Mouse (Mus musculus): ENCODE data around the gene Pabpn1l. TPM values are rescaled to one million over a fixed set of nuclear protein-coding genes. Genes with fewer than 3 reads are reported as not detected.
"Not testable (repeated sequence)": the region's sequence is repeated elsewhere in the genome, so short reads cannot be mapped to it uniquely, and the experiment has no call there.

Gene Pabpn1l
- total and polyA plus RNA-seq, 3 experiments: 0.10 to 0.52 TPM; not detected in 1

- H3K9ac ChIP-seq (ENCODE audit: low read depth, low read length): no peak overlapping the region
- intact Hi-C loops (cut with DNase I): no loop called here
Measured at GRCm38 (mm10) chr8:122633205-122633604, 10.7 kb upstream of the Pabpn1l start.

GRCm38 (mm10) chr8:122632134-122632533 is 9.6 kb upstream of the Pabpn1l start:
- 75% methylated on average over 3 of the region's 3 CpGs for WGBS
- H3K36me3 ChIP-seq (ENCODE audit: control insufficient read depth, insufficient read depth, low read length); intact Hi-C loops (cut with DNase I): not testable (repeated sequence)

More at GRCm38 (mm10) chr8:122633205-122633604, 10.7 kb upstream of the Pabpn1l start:
- Histone ChIP-seq H3K79me2 (replicated peaks; ENCODE audit: control insufficient read depth, insufficient read depth, low read length) (no peaks in the 10 kb centered on the region), H3K27ac (no peak overlapping the region), H3K4me3 (no peak overlapping the region), H3K27me3 (ENCODE audit: control insufficient read depth, insufficient read depth, low read length) (no peaks in the 10 kb centered on the region), H3K4me1 (ENCODE audit: control insufficient read depth, insufficient read depth, low read length) (peaks cover 6% of the 10 kb centered on the region; the same call in 1 of the 2 replicates), H3K36me3 (ENCODE audit: control insufficient read depth, insufficient read depth, low read length) (no peaks in the 10 kb centered on the region)
- no peak for DNase-seq
- no peak for TF ChIP-seq CTCF (IDR thresholded peaks at IDR 0.05)
- 93% methylated on average over 14 of the region's 14 CpGs for WGBS

GRCm38 (mm10) chr8:122630696-122631095 is 8.2 kb upstream of the Pabpn1l start:
- no peak for DNase-seq
- no peaks in the 10 kb centered on the region for H3K79me2 ChIP-seq (replicated peaks; ENCODE audit: control insufficient read depth, insufficient read depth, low read length)
- H3K4me3 ChIP-seq: no peak overlapping the region
- intact Hi-C loops (cut with DNase I): no loop called here
- H3K27ac ChIP-seq: no peak overlapping the region
- H3K9ac ChIP-seq (ENCODE audit: low read depth, low read length): no peak overlapping the region
- no peaks in the 10 kb centered on the region; the same call in 1 of the 2 replicates for H3K4me1 ChIP-seq (ENCODE audit: control insufficient read depth, insufficient read depth, low read length)
- no peaks in the 10 kb centered on the region for H3K36me3 ChIP-seq (ENCODE audit: control insufficient read depth, insufficient read depth, low read length)
- H3K27me3 ChIP-seq (ENCODE audit: control insufficient read depth, insufficient read depth, low read length): no peaks in the 10 kb centered on the region
- no peak for TF ChIP-seq POLR2A (IDR thresholded peaks at IDR 0.05; ENCODE audit: insufficient read depth, low read depth, low read length)
- no peak for TF ChIP-seq CTCF (IDR thresholded peaks at IDR 0.05)
- TF ChIP-seq EP300 (IDR thresholded peaks at IDR 0.05; ENCODE audit: insufficient read depth, low read depth, low read length): no peak
- WGBS: 67% methylated on average over 22 of the region's 22 CpGs

More at GRCm38 (mm10) chr8:122632134-122632533, 9.6 kb upstream of the Pabpn1l start:
- H3K79me2 ChIP-seq (replicated peaks; ENCODE audit: control insufficient read depth, insufficient read depth, low read length); H3K4me3 ChIP-seq; H3K27me3 ChIP-seq (ENCODE audit: control insufficient read depth, insufficient read depth, low read length); H3K27ac ChIP-seq; DNase-seq; H3K9ac ChIP-seq (ENCODE audit: low read depth, low read length); H3K4me1 ChIP-seq (ENCODE audit: control insufficient read depth, insufficient read depth, low read length): not testable (repeated sequence)
- TF ChIP-seq CTCF (IDR thresholded peaks at IDR 0.05): peak; percentile 21

- H3K4me1 ChIP-seq (ENCODE audit: control insufficient read depth, insufficient read depth, low read length): peaks cover 4% of the 10 kb centered on the region
- DNase-seq: no peak
- H3K27ac ChIP-seq: no peak overlapping the region
- H3K79me2 ChIP-seq (replicated peaks; ENCODE audit: control insufficient read depth, insufficient read depth, low read length): no peaks in the 10 kb centered on the region
- H3K4me3 ChIP-seq: no peak overlapping the region
- no peak for TF ChIP-seq POLR2A (IDR thresholded peaks at IDR 0.05; ENCODE audit: insufficient read depth, low read depth, low read length)
- no peak for TF ChIP-seq EP300 (IDR thresholded peaks at IDR 0.05; ENCODE audit: insufficient read depth, low read depth, low read length)
- TF ChIP-seq CTCF (IDR thresholded peaks at IDR 0.05): no peak
- no peaks in the 10 kb centered on the region for H3K36me3 ChIP-seq (ENCODE audit: control insufficient read depth, insufficient read depth, low read length)
- no peaks in the 10 kb centered on the region for H3K27me3 ChIP-seq (ENCODE audit: control insufficient read depth, insufficient read depth, low read length)
- no peak overlapping the region for H3K9ac ChIP-seq (ENCODE audit: low read depth, low read length)
- 79% methylated on average over 10 of the region's 10 CpGs for WGBS
- intact Hi-C loops (cut with DNase I): no loop called here
Measured at GRCm38 (mm10) chr8:122629388-122629787, 6.8 kb upstream of the Pabpn1l start.

- no peak overlapping the region for H3K4me3 ChIP-seq
- H3K79me2 ChIP-seq (replicated peaks; ENCODE audit: control insufficient read depth, insufficient read depth, low read length): no peaks in the 10 kb centered on the region
- H3K4me1 ChIP-seq (ENCODE audit: control insufficient read depth, insufficient read depth, low read length): peaks cover 7% of the 10 kb centered on the region
- no peaks in the 10 kb centered on the region for H3K36me3 ChIP-seq (ENCODE audit: control insufficient read depth, insufficient read depth, low read length)
- no peak overlapping the region for H3K9ac ChIP-seq (ENCODE audit: low read depth, low read length)
- no peaks in the 10 kb centered on the region for H3K27me3 ChIP-seq (ENCODE audit: control insufficient read depth, insufficient read depth, low read length)
- H3K27ac ChIP-seq: no peak overlapping the region
- intact Hi-C loops (cut with DNase I): no loop called here
- TF ChIP-seq POLR2A (IDR thresholded peaks at IDR 0.05; ENCODE audit: insufficient read depth, low read depth, low read length): no peak
- TF ChIP-seq EP300 (IDR thresholded peaks at IDR 0.05; ENCODE audit: insufficient read depth, low read depth, low read length): no peak
- no peak for TF ChIP-seq CTCF (IDR thresholded peaks at IDR 0.05)
- WGBS: 39% methylated on average over 2 of the region's 2 CpGs
- no peak for DNase-seq
Measured at GRCm38 (mm10) chr8:122626896-122627295, 4.4 kb upstream of the Pabpn1l start.

GRCm38 (mm10) chr8:122625811-122626210 is 3.3 kb upstream of the Pabpn1l start:
- intact Hi-C loops (cut with DNase I): no loop called here
- no peaks in the 10 kb centered on the region for H3K79me2 ChIP-seq (replicated peaks; ENCODE audit: control insufficient read depth, insufficient read depth, low read length)
- no peak for TF ChIP-seq CTCF (IDR thresholded peaks at IDR 0.05)
- no peak for TF ChIP-seq POLR2A (IDR thresholded peaks at IDR 0.05; ENCODE audit: insufficient read depth, low read depth, low read length)
- TF ChIP-seq EP300 (IDR thresholded peaks at IDR 0.05; ENCODE audit: insufficient read depth, low read depth, low read length): no peak
- 63% methylated on average over 9 of the region's 9 CpGs for WGBS
- no peak for DNase-seq
- H3K36me3 ChIP-seq (ENCODE audit: control insufficient read depth, insufficient read depth, low read length): no peaks in the 10 kb centered on the region
- H3K4me3 ChIP-seq: no peak overlapping the region
- H3K4me1 ChIP-seq (ENCODE audit: control insufficient read depth, insufficient read depth, low read length): peaks cover 7% of the 10 kb centered on the region
- H3K27ac ChIP-seq: no peak overlapping the region
- no peak overlapping the region for H3K9ac ChIP-seq (ENCODE audit: low read depth, low read length)
- no peaks in the 10 kb centered on the region for H3K27me3 ChIP-seq (ENCODE audit: control insufficient read depth, insufficient read depth, low read length)
